Mouse (Mus musculus) left cerebral cortex, adult 11 months (tissue): Measurements from ENCODE around the gene Col6a3.

ENCODE experiments used
- DNase-seq: peaks from one replicate; pipeline ENCODE4 v3.0.0; 2022; ENCODE audit warnings: low spot score

Col6a3 gene

GRCm38 (mm10) chr1:90797276-90797891, 46.4 kb downstream of the Col6a3 start:
- no peak for DNase-seq

DNA sequence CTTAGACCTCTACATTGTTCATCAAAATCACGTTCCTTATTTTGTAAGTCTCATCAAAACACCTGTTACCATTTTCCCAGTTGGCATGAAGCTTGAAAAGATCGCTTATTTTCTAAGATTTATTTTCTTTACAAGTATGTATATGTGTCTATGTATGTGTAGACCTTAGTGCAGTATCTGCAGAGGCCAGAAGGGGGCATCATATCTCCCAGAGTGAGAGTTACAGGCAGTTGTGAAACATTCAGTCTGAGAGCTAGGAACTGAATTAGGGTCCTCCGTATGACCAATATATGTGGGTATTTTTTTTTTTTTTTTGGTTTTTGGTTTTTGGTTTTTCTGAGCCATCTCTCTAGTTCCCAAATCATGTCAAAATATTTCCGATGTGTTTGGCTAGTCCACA, 50.4 kb downstream of the Col6a3 start:
- no peak for DNase-seq

DNA sequence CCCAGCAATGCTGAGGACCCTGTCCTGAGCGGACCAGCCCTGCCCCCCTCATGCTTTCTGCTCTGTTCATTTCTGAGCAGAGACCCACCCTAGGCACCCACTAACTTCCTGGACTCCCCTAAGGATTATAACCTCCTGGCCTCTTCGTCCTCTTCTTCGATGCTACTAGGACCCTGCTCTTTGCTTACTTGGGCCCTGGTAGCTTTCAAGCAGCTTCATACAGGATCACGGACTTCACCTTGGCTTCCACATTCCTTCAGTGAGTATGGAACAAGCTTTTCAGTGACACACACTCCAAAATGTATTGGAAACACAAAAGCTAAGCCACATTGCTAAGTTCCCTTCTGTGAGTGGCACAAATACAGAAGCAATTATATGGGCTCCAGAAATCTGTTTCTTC, 52.8 kb downstream of the Col6a3 start:
- no peak for DNase-seq

DNA sequence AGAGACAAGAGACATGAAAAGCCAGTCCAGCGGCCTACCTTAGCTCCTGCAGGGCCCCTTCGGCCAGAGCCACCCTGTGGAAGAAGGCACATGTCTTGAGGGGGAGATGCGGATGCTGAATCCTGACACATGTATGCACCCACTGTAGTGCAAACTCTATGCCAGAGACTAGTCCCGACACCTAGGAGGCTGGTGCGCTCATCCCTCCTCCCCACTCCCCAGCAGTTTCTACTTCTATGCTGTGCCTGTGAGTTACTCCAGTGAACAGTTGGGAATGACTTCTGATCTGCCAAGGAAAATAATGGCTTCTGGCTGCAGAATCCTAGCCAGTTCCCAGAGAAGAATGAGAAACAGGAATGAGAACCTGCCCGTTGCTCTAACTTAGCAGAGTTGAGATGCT, 54.3 kb downstream of the Col6a3 start:
- no peak for DNase-seq

DNA sequence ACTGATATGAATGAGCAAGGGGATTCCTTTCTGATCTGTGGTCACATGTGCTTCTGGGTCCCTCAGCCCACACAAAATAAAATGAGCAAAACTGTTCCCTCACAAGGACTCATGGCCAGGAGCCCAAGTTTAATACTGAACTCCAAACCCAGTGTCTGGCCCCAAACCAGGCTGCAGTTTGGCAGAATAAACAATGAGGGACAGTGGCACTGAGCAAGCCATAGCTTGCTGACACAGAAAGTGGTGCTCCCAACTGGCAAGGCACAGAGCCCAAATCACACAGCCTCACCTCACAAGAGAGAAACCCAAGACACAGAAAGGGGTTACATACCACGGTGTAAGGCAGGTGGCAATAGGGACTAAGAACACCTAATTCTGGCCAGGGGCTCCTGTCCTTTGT, 63.3 kb downstream of the Col6a3 start:
- DNase-seq = no peak

GRCm38 (mm10) chr1:90779072-90779471, 64.7 kb downstream of the Col6a3 start:
- DNase-seq = no peak

DNA sequence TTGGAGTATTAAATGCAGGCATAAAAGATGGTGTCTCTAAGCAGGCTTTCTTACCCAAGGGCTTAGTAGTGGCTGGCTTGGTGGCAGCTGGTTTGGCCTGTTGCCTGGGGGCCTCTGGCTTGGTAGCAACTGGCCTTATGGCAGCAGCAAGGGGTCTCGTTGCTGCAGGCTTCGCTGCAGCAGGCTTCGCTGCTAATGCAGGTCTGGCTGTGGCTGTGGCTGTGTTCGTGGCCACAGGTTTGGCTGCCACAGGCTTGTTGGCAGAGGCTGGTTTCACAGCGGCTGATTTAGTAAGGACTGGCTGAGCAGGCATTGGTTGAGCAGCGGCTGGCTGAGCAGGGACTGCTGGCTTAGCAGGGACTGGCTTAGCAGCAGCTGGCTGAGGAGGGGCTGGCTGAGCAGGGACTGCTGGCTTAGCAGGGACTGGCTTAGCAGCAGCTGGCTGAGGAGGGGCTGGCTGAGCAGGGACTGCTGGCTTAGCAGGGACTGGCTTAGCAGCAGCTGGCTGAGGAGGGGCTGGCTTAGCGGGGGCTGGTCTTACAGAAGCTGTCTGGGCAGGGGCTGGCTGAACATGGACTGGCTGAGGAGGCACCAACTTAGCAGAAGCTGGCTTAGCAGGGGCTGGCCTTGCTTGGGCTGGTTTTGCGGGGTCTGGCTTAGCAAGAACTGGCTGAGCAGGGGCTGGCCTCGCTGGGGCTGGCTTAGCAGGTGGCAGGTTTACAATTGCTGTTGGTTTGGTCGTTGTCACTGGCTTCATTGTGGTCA, 68.1 kb downstream of the Col6a3 start:
- no peak for DNase-seq

GRCm38 (mm10) chr1:90771172-90771571, 72.6 kb downstream of the Col6a3 start:
- no peak for DNase-seq

DNA sequence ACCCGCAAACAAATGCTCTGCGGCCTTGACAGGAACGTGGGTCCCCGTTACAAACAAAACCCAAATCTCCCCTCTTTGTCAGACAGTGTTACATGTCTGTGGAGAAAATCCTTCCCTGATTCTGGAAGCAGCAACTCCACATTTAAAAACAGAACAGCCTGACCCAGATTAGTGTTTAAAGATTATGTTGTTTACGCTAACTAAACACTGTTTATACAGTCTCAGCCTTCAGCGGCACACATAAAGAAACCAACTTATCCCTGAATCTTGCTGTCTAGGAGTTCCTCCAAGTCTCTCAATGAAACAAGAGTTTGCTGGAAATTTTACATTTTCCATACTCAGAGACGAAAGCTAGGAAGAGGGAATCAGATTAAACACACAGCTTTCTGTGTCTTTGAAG, 73.7 kb downstream of the Col6a3 start:
- no peak for DNase-seq

- DNase-seq = no peak
Observed at GRCm38 (mm10) chr1:90769301-90769700, 74.5 kb downstream of the Col6a3 start.

GRCm38 (mm10) chr1:90758091-90758673, 85.6 kb downstream of the Col6a3 start:
- DNase-seq = no peak

GRCm38 (mm10) chr1:90753869-90754563, 89.8 kb downstream of the Col6a3 start:
- DNase-seq = no peak

GRCm38 (mm10) chr1:90751221-90751620, 92.5 kb downstream of the Col6a3 start:
- peak; percentile 44 for DNase-seq

DNA sequence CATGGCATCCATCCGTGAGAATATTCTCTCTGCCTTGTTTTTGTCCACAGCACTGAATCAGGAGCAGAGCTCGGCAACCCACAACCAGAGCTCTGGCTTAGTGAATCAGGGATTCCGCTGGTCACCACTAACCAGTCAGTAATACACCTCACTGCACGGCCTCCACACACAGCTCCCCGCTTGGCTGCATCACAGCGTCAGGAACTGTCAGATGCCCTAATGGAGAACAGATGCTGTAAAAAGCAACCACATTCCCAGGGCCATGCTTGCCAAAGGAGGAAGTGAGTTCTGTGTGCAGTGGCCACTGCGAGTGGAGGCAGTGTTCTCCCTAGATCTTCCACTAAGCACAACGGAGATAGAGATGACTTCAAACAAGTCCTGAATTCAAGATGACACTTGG, 93.6 kb downstream of the Col6a3 start:
- DNase-seq = no peak

DNA sequence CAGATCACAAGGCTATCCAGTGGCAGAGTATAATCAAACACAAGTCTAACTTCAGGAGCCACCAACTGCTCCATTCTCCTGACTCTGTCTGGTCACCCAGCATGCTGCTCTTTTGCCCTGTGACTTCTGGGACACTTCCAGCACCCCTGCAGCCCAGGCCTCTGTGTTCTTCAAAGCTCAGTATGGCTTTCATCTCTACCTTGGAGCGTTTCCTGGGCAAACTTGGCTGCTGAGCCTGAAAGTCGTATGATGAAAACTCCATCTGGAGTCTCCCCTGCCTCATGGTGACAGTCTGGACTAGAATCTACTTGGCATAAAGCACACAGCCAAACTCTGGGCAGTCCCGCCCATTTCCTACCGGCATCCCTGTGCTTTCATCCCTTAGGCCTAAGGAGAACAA, 95.2 kb downstream of the Col6a3 start:
- DNase-seq = no peak

DNA sequence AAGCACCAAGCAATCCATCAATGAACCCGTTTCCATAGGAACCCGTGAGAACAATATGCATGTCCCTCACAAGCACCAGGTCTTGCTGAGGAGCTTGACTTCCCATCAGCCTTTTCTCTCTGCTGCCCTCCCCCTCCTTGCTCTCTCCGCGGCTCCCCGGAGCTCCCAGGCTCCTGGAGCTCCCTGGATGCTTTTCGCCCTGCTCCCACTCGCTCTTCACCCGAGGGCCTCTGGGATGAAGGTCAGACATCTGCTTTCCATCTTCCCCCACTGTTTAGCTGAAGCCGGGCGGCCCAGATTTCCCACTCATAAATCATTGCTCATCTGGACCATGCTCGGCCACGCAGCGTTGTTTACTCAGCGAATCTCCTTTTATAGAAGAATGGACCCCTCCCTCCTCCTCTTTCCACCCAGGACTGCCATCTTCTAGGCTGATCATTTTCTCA, 99.8 kb downstream of the Col6a3 start:
- peak; percentile 44 for DNase-seq

DNA sequence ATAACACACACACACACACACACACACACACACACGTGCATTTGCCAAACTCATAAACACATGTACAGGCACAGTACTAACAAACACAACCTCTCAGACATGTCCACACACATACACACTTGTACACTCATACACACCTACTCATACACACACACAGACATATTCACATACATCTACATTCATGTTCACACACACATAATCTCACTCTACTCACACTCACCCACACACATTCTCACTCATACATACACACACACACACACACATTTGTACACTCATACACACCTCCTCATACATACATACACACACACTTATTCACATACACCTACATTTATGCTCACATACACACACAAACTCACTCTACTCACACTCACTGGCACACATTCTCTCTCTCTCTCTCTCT, 100.3 kb downstream of the Col6a3 start:
- DNase-seq = no peak

DNA sequence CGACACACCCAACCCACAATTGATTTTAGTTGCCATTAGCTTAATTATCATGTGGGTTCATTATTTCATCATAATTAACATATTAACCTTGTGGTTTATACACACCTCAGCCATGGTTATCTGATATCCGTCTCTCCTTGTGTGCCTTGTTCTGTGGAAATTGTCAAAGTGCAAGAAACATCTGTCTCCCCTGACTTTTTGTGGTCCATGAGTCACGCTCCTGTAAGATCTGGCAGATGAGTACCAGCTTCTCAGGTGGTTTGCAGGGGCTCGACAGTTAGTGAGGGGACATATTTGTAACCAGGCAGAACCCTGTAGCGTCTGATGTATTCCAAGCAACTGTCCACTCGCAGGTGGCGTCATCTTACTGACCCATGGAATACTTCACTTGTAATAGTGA, 101.1 kb downstream of the Col6a3 start:
- no peak for DNase-seq

DNA sequence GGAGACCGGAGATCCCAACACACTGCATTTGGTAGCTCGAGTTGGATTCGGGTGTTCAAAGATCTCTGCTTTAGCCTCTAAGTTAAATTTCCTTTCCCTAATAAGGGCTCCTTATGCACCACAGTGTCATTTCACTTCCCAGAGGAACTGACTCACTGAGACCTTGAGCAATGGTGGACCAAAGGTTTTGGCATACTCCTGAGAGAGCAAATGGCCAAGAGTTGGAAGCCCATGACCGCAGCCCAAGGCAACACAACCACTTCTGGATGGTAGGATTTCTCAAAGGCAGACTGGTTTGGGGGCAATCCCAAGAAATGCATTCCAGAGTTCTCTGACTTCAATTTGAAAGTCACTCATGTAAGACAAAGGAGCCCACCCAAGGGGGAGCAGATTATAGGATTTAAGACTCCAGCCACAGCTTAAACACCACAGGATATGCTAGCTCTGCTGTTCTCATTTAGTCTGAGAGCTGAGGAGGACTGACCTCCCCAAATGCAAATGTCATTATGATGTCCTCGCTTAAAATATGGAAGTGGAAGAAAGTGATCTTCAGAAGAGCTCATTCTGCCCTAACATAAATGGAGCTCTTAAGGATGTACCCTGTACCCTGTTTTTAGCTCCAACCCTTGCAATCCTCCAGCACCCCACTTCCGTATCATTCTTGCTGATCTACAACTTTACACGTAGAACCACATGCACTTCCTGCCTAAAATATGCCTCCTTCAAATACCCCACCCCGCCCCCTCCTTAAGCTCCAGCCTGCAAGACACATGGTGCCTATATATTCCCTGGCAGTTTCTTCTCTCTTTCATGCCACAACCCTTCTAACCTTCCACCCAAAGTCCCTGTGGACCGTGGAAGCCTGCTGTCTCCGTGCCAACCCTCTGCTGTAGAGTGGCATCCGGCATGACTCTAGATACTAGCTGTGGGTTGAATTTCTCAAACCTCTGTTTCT, 103.3 kb downstream of the Col6a3 start:
- no peak for DNase-seq

DNA sequence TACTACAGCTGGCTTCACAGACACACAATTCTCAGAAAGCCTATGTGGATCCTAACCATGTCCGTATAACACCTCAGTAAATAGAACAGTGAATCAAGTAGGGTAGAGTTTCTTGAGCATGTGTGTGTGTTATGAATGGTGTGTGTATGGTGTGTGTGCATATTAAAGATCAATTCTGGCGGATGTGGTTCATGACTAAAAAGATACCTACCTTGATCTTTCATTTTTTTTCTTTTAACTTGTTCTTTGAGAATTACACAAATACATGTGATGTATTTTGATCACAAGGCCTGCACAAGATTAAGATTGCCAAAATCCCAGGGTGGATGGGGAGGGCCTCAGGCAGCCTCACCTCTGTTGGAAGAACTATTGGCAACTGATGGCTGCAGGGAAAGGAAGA, 104.9 kb downstream of the Col6a3 start:
- no peak for DNase-seq

GRCm38 (mm10) chr1:90729466-90729865, 114.3 kb downstream of the Col6a3 start:
- no peak for DNase-seq

GRCm38 (mm10) chr1:90723754-90724153, 120.0 kb downstream of the Col6a3 start:
- no peak for DNase-seq
